Mouse (Mus musculus) adipocyte (in vitro differentiated cells): ENCODE results near the gene Nipsnap2.
"Not testable (repeated sequence)": the region's sequence is repeated elsewhere in the genome, so short reads cannot be mapped to it uniquely, and the experiment has no call there.

Experiments used
- DNase-seq: peaks from one replicate; pipeline ENCODE4 v3.0.0-alpha.2; 2016; ENCODE audit warnings: low spot score

Nipsnap2 gene

GRCm38 (mm10) chr5:129724834-129725773 is at the start of gene Nipsnap2:
Gene Nipsnap2, plus strand, starts transcription at chr5:129725063.
- DNase-seq, result peak; percentile 86

- DNase-seq, result not testable (repeated sequence)
Observed at GRCm38 (mm10) chr5:129685141-129685540, 39.7 kb upstream of the Nipsnap2 start.

GRCm38 (mm10) chr5:129687621-129688020 is 37.2 kb upstream of the Nipsnap2 start:
- DNase-seq, result no peak

GRCm38 (mm10) chr5:129690528-129690927 is 34.3 kb upstream of the Nipsnap2 start:
- DNase-seq, result no peak

- DNase-seq, result peak; percentile 75
Observed at GRCm38 (mm10) chr5:129700506-129700905, 24.4 kb upstream of the Nipsnap2 start.

- no peak for DNase-seq
Observed at GRCm38 (mm10) chr5:129701706-129702105, 23.2 kb upstream of the Nipsnap2 start.

- peak; percentile 82 for DNase-seq
Observed at GRCm38 (mm10) chr5:129703368-129703767, 21.5 kb upstream of the Nipsnap2 start.

- no peak for DNase-seq
Observed at GRCm38 (mm10) chr5:129708412-129708811, 16.5 kb upstream of the Nipsnap2 start, which contains the start of gene Sept14. Gene Sept14, minus strand, starts transcription at chr5:129708512.

- DNase-seq, result peak; percentile 95
Observed at GRCm38 (mm10) chr5:129715326-129715861, 9.5 kb upstream of the Nipsnap2 start, which contains the start of gene Mrps17. Gene Mrps17, plus strand, starts transcription at chr5:129715497.

- DNase-seq, result no peak
Observed at GRCm38 (mm10) chr5:129717016-129717415, 7.8 kb upstream of the Nipsnap2 start.

GRCm38 (mm10) chr5:129720176-129720575 is 4.7 kb upstream of the Nipsnap2 start:
- no peak for DNase-seq

GRCm38 (mm10) chr5:129724268-129724667 is 595 bp upstream of the Nipsnap2 start:
- no peak for DNase-seq

- no peak for DNase-seq
Observed at GRCm38 (mm10) chr5:129725774-129726392, 1.0 kb downstream of the Nipsnap2 start.

GRCm38 (mm10) chr5:129726784-129727183 is 1.9 kb downstream of the Nipsnap2 start:
- no peak for DNase-seq

GRCm38 (mm10) chr5:129729286-129729685 is 4.4 kb downstream of the Nipsnap2 start:
- no peak for DNase-seq

GRCm38 (mm10) chr5:129730344-129730743 is 5.5 kb downstream of the Nipsnap2 start:
- DNase-seq, result peak; percentile 51

GRCm38 (mm10) chr5:129731021-129731420 is 6.2 kb downstream of the Nipsnap2 start:
- no peak for DNase-seq

- DNase-seq, result no peak
Observed at GRCm38 (mm10) chr5:129740976-129741375, 16.1 kb downstream of the Nipsnap2 start.

- DNase-seq, result no peak
Observed at GRCm38 (mm10) chr5:129742903-129743488, 18.1 kb downstream of the Nipsnap2 start.

- DNase-seq, result no peak
Observed at GRCm38 (mm10) chr5:129744050-129744449, 19.2 kb downstream of the Nipsnap2 start.

GRCm38 (mm10) chr5:129756886-129757285 is 32.0 kb downstream of the Nipsnap2 start:
- no peak for DNase-seq

GRCm38 (mm10) chr5:129759929-129760480 is 35.1 kb downstream of the Nipsnap2 start:
- DNase-seq, result no peak
